Mouse (Mus musculus): ENCODE measurements around the gene A630089N07Rik.

DNA sequence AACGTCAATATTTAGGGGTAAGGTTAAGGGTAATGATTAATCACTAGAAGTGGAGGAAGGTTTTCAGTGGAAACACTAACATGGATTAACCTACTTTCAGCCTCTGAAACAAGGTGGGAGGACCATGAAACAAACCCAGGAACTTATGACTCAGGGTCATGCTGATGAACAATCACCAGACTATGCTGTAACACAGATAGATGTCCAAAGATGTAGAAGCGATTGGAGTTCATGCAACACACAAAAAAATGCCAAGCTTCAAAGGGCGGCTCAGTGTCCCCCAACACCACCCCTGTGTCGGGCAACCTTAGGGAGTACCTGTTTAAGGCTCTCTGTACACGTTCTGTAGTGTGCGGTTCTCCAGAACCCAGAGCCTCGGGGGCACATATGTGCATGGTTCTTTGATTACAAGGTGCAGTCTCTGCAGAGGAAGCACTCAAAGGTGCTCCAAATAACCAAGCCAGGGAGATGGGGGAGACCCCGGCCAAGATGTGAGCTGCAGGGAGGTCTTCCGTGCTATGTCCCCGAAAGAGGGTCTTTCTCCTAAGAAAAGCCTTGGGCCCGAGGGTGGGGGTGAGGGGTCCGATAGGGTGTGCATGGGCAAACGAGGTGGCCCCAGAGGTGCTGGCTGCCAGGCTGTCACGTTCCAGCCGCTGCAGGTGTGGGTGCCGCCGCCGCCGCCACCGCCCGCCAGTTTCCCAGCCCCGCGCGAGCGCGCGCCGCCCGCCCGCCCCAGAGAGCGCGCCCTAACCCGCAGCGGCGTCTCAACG is 120.7 kb downstream of the A630089N07Rik start:
- TF ChIP-seq CTCF (IDR thresholded peaks at IDR 0.05; ENCODE audit: low read depth) (no peak), EP300 (optimal IDR thresholded peaks at IDR 0.05) (no peak)
